Mouse (Mus musculus) heart, adult 18-20 months (tissue): ENCODE results near the gene Bco1. TPM values are rescaled to one million over a fixed set of nuclear protein-coding genes. Genes with fewer than 3 reads are reported as not detected.

Source experiments
- DNase-seq, 2 experiments: peaks; one replicate each; pipeline ENCODE4 v3.0.0; 2021 to 2022; ENCODE audit warnings: mixed read lengths in 1 of 2
- total RNA-seq, 2 experiments: library from RNA; stranded (reverse); gene quantifications; 2 replicates each; pipeline ENCODE4 v1.2.3; 2021

Bco1 gene
- total RNA-seq, 2 experiments from 2014 or later: 0.15 TPM; not detected in 1

- peak; percentile 27 to 54 for DNase-seq
Observed at GRCm38 (mm10) chr8:117094053-117094452, 1.6 kb upstream of the Bco1 start.

- no peak for DNase-seq
Observed at GRCm38 (mm10) chr8:117097051-117097563, 1.5 kb downstream of the Bco1 start.

GRCm38 (mm10) chr8:117097564-117098191 is 2.0 kb downstream of the Bco1 start:
- no peak for DNase-seq

- DNase-seq: peak; percentile 47 to 84
Observed at GRCm38 (mm10) chr8:117107533-117107932, 11.9 kb downstream of the Bco1 start.

GRCm38 (mm10) chr8:117109018-117109711 is 13.5 kb downstream of the Bco1 start:
- DNase-seq: no peak

- DNase-seq: peak; percentile 57 to 78
Observed at GRCm38 (mm10) chr8:117109801-117110390, 14.2 kb downstream of the Bco1 start.

- peak; percentile 32 to 64 for DNase-seq
Observed at GRCm38 (mm10) chr8:117111641-117112040, 16.0 kb downstream of the Bco1 start.

GRCm38 (mm10) chr8:117112261-117112660 is 16.6 kb downstream of the Bco1 start:
- DNase-seq: no peak

- DNase-seq: no peak
Observed at GRCm38 (mm10) chr8:117115094-117115493, 19.4 kb downstream of the Bco1 start.

GRCm38 (mm10) chr8:117115676-117116446 is 20.2 kb downstream of the Bco1 start:
- peak; percentile 48 to 56 for DNase-seq

GRCm38 (mm10) chr8:117116534-117116933 is 20.9 kb downstream of the Bco1 start:
- DNase-seq: no peak

- DNase-seq: no peak
Observed at GRCm38 (mm10) chr8:117118409-117118808, 22.8 kb downstream of the Bco1 start.

- peak in 1 of 2 experiments; percentile 17 for DNase-seq
Observed at GRCm38 (mm10) chr8:117121277-117121676, 25.6 kb downstream of the Bco1 start.

GRCm38 (mm10) chr8:117123850-117124633 is 28.4 kb downstream of the Bco1 start:
- no peak for DNase-seq

GRCm38 (mm10) chr8:117125854-117126253 is 30.2 kb downstream of the Bco1 start:
- DNase-seq: no peak

- no peak for DNase-seq
Observed at GRCm38 (mm10) chr8:117126411-117126810, 30.8 kb downstream of the Bco1 start.

- no peak for DNase-seq
Observed at GRCm38 (mm10) chr8:117127063-117127462, 31.4 kb downstream of the Bco1 start.

- no peak for DNase-seq
Observed at GRCm38 (mm10) chr8:117133702-117134101, 38.0 kb downstream of the Bco1 start.

GRCm38 (mm10) chr8:117136351-117136750 is 40.7 kb downstream of the Bco1 start:
- no peak for DNase-seq

GRCm38 (mm10) chr8:117136763-117137162 is 41.1 kb downstream of the Bco1 start:
- DNase-seq: no peak

GRCm38 (mm10) chr8:117137357-117137756 is 41.7 kb downstream of the Bco1 start:
- no peak for DNase-seq

GRCm38 (mm10) chr8:117148520-117148919 is 52.9 kb downstream of the Bco1 start:
- DNase-seq: no peak
